Mouse (Mus musculus) CH12.LX (cell line): Measurements from ENCODE around the gene Aldob. TPM values are rescaled to one million over a fixed set of nuclear protein-coding genes. Genes with fewer than 3 reads are reported as not detected.

ENCODE experiments used
- DNase-seq: peaks from one replicate; pipeline ENCODE4 v3.0.0-alpha.2; 2013; ENCODE audit errors: extremely low read depth
- H3K27ac ChIP-seq: 2 replicates; pipeline ENCODE4 v1.5.1; 2012; ENCODE audit warnings: low read depth, mild to moderate bottlenecking, control low read depth, moderate library complexity; ENCODE audit not compliant: insufficient read depth
- H3K27me3 ChIP-seq: replicated peaks from 2 replicates; pipeline ENCODE3; 2012; ENCODE audit warnings: inconsistent platforms
- H3K36me3 ChIP-seq, 2 experiments: replicated peaks in 1 of 2; 2 replicates each; pipeline versions ENCODE3 to v1.6.1; 2012; ENCODE audit warnings: inconsistent platforms in 1 of 2, low read length in 1 of 2, mild to moderate bottlenecking in 1 of 2, mixed read lengths in 1 of 2, moderate library complexity in 1 of 2; ENCODE audit not compliant: control insufficient read depth in 1 of 2, insufficient read depth in 1 of 2
- H3K4me1 ChIP-seq, 2 experiments: 2 replicates each; pipeline ENCODE4 v1.6.1; 2012; ENCODE audit warnings: inconsistent platforms in 1 of 2, moderate library complexity in 1 of 2; ENCODE audit not compliant: insufficient read depth in 2 of 2, control insufficient read depth in 1 of 2
- H3K4me2 ChIP-seq: 2 replicates; pipeline ENCODE4 v1.6.1; 2012; ENCODE audit warnings: low read depth, mild to moderate bottlenecking, control low read depth; ENCODE audit not compliant: poor library complexity, insufficient read depth, severe bottlenecking
- H3K4me3 ChIP-seq, 3 experiments: fragments of 150-350 bp in 1 of 3; sonication (generic) in 1 of 3; replicated peaks in 1 of 3; 2 replicates each; pipeline versions ENCODE3 to v1.5.1; 2011 to 2012; ENCODE audit warnings: low read depth in 2 of 3, low read length in 2 of 3, mild to moderate bottlenecking in 2 of 3, moderate library complexity in 2 of 3, control low read depth in 1 of 3, improper control_type of control experiment in 1 of 3, inconsistent platforms in 1 of 3, mixed read lengths in 1 of 3; ENCODE audit not compliant: poor library complexity in 1 of 3
- H3K79me2 ChIP-seq: replicated peaks from 2 replicates; pipeline ENCODE4 v1.6.1; 2012; ENCODE audit warnings: mild to moderate bottlenecking, moderate library complexity; ENCODE audit not compliant: control insufficient read depth, poor library complexity, insufficient read depth, severe bottlenecking; ENCODE audit errors: extremely low read depth
- H3K9ac ChIP-seq: 2 replicates; pipeline ENCODE4 v1.6.1; 2012; ENCODE audit warnings: low read depth, mild to moderate bottlenecking, control low read depth, moderate library complexity; ENCODE audit not compliant: insufficient read depth
- H3K9me3 ChIP-seq: replicated peaks from 2 replicates; pipeline ENCODE3; 2012; ENCODE audit warnings: low read length, inconsistent platforms, mixed read lengths
- CHD1 ChIP-seq: IDR thresholded peaks from 2 replicates; pipeline ENCODE4 v1.6.1; 2012; ENCODE audit warnings: low read depth, low read length, improper control_type of control experiment, inconsistent platforms
- CHD2 ChIP-seq: IDR thresholded peaks from 2 replicates; pipeline ENCODE4 v1.6.1; 2011; ENCODE audit warnings: low read length, improper control_type of control experiment
- E2F4 ChIP-seq: IDR thresholded peaks from 2 replicates; pipeline ENCODE4 v1.6.1; 2011; ENCODE audit warnings: low read depth, low read length, improper control_type of control experiment; ENCODE audit not compliant: insufficient replicate concordance
- ELF1 ChIP-seq: IDR thresholded peaks from 2 replicates; pipeline ENCODE4 v1.6.1; 2014; ENCODE audit warnings: low read depth, mild to moderate bottlenecking, inconsistent platforms, low read length, improper control_type of control experiment
- EP300 ChIP-seq: IDR thresholded peaks from 2 replicates; pipeline ENCODE4 v1.6.1; 2011; ENCODE audit warnings: low read length, improper control_type of control experiment
- ETS1 ChIP-seq: conservative IDR thresholded peaks from 2 replicates; pipeline ENCODE4 v1.6.1; 2012; ENCODE audit warnings: low read depth, mild to moderate bottlenecking, inconsistent platforms, low read length, improper control_type of control experiment, moderate library complexity
- JUN ChIP-seq: IDR thresholded peaks from 2 replicates; pipeline ENCODE4 v1.6.1; 2011; ENCODE audit warnings: low read depth, mild to moderate bottlenecking, low read length, improper control_type of control experiment, moderate library complexity; ENCODE audit not compliant: insufficient read depth
- JUND ChIP-seq: conservative IDR thresholded peaks from 2 replicates; pipeline ENCODE4 v1.6.1; 2011; ENCODE audit warnings: low read depth, low read length, improper control_type of control experiment
- MAFK ChIP-seq: IDR thresholded peaks from 2 replicates; pipeline ENCODE4 v1.6.1; 2011; ENCODE audit warnings: low read length, improper control_type of control experiment; ENCODE audit not compliant: insufficient replicate concordance
- MAX ChIP-seq: IDR thresholded peaks from 2 replicates; pipeline ENCODE4 v1.6.1; 2011; ENCODE audit warnings: low read length, improper control_type of control experiment
- MAZ ChIP-seq: IDR thresholded peaks from 2 replicates; pipeline ENCODE4 v1.6.1; 2012; ENCODE audit warnings: low read depth, mild to moderate bottlenecking, inconsistent platforms, low read length, improper control_type of control experiment, moderate library complexity
- MEF2A ChIP-seq: IDR thresholded peaks from 2 replicates; pipeline ENCODE4 v1.6.1; 2014; ENCODE audit warnings: low read depth, mild to moderate bottlenecking, inconsistent platforms, low read length, improper control_type of control experiment, borderline replicate concordance
- MXI1 ChIP-seq: IDR thresholded peaks from 2 replicates; pipeline ENCODE4 v1.6.1; 2011; ENCODE audit warnings: mild to moderate bottlenecking, low read depth, low read length, improper control_type of control experiment
- MYC ChIP-seq: IDR thresholded peaks from 2 replicates; pipeline ENCODE4 v1.6.1; 2011; ENCODE audit warnings: low read depth, mild to moderate bottlenecking, improper control_type of control experiment, low read length
- NRF1 ChIP-seq: IDR thresholded peaks from 2 replicates; pipeline ENCODE4 v1.6.1; 2014; ENCODE audit warnings: low read depth, mild to moderate bottlenecking, inconsistent platforms, low read length, improper control_type of control experiment, moderate library complexity
- PAX5 ChIP-seq: IDR thresholded peaks from 2 replicates; pipeline ENCODE4 v1.6.1; 2012; ENCODE audit warnings: low read length, inconsistent platforms, mixed read lengths
- RAD21 ChIP-seq: IDR thresholded peaks from 2 replicates; pipeline ENCODE4 v1.6.1; 2011; ENCODE audit warnings: low read depth, mild to moderate bottlenecking, low read length, improper control_type of control experiment, moderate library complexity
- RCOR1 ChIP-seq: conservative IDR thresholded peaks from 2 replicates; pipeline ENCODE4 v1.6.1; 2012; ENCODE audit warnings: low read depth, mild to moderate bottlenecking, inconsistent platforms, low read length, improper control_type of control experiment
- SIN3A ChIP-seq: IDR thresholded peaks from 2 replicates; pipeline ENCODE4 v1.6.1; 2012; ENCODE audit warnings: low read length, improper control_type of control experiment, inconsistent platforms
- SMC3 ChIP-seq: IDR thresholded peaks from 2 replicates; pipeline ENCODE4 v1.6.1; 2011; ENCODE audit warnings: low read depth, low read length, improper control_type of control experiment
- TCF12 ChIP-seq: IDR thresholded peaks from 2 replicates; pipeline ENCODE4 v1.6.1; 2014; ENCODE audit warnings: low read depth, mild to moderate bottlenecking, inconsistent platforms, low read length, improper control_type of control experiment
- UBTF ChIP-seq: IDR thresholded peaks from 2 replicates; pipeline ENCODE4 v1.6.1; 2012; ENCODE audit warnings: low read depth, mild to moderate bottlenecking, inconsistent platforms, low read length, improper control_type of control experiment, moderate library complexity
- USF2 ChIP-seq: conservative IDR thresholded peaks from 2 replicates; pipeline ENCODE4 v1.6.1; 2011; ENCODE audit warnings: low read depth, low read length, improper control_type of control experiment
- ZC3H11A ChIP-seq: IDR thresholded peaks from 2 replicates; pipeline ENCODE4 v1.6.1; 2012; ENCODE audit warnings: low read depth, mild to moderate bottlenecking, inconsistent platforms, low read length, improper control_type of control experiment
- ZMIZ1 ChIP-seq: IDR thresholded peaks from 2 replicates; pipeline ENCODE4 v1.6.1; 2012; ENCODE audit warnings: low read depth, mild to moderate bottlenecking, inconsistent platforms, low read length, improper control_type of control experiment
- ZNF384 ChIP-seq: IDR thresholded peaks from 2 replicates; pipeline ENCODE4 v1.6.1; 2012; ENCODE audit warnings: low read depth, low read length, improper control_type of control experiment, inconsistent platforms
- dilution Hi-C: fragments of 300-500 bp; cut with MboI; formaldehyde crosslinking; loops from 2 replicates; pipeline ENCODE4 v1.14.3; 2020; ENCODE audit warnings: low sequenced_read_pairs; ENCODE audit not compliant: extremely low pct_unique_long_range_greater_than_20kb, extremely low pct_ligation_motif_present
- in situ Hi-C: fragments of 300-500 bp; cut with MboI; formaldehyde crosslinking; loops from 3 replicates; pipeline ENCODE4 v1.14.3; 2019; ENCODE audit warnings: low sequenced_read_pairs, low pct_ligation_motif_present, low pct_unique_long_range_greater_than_20kb, mixed read lengths
- polyA plus RNA-seq: library from polyadenylated mRNA; unstranded; fragments of >175 nt; gene quantifications from 2 replicates; pipeline ENCODE4 v1.2.1, GENCODE M21; 2012; ENCODE audit warnings: low read depth; ENCODE audit not compliant: insufficient read length
- total RNA-seq, 2 experiments: library from RNA; depleted of rRNA; stranded (reverse); fragments of 300-350 nt in 1 of 2; fragments of >200 nt in 1 of 2; gene quantifications; 2 replicates each; pipeline ENCODE4 v1.2.3; 2012 to 2014

Gene Aldob
- total and polyA plus RNA-seq, 3 experiments: not detected

DNA sequence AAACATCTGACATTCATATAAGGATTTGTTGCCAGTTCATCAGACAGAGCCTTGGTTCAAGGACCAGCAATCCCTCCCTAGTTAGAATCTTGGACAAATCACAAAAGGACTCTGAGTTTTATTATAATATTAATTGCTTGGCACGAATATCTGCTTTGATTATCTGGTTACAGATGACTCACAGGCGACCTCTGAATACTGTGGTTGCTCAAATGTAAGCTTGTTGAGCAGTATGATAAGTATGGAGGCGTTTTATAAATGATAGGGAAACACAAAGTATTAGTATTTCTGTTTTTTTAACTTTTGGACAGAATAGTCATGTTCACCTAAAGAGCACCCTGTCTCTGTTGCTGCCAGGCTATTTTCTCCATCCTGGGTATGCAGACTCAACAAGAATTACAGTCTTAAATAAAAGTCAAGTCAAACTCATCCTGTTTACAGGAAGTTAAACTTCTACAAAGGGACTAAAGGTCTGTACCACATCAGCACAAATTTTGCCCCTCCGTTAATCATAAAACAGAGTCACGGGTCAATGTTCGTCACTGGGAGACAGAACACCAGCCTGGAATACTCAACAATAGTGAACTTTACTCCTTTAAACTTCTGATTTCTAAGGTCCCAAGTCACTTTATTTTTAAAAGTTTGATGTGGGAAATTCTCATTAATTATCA is 2.3 kb downstream of the Aldob start:
- Histone ChIP-seq H3K36me3 (no peaks in the 10 kb centered on the region), H3K4me3 (no peak overlapping the region), H3K79me2 (no peaks in the 10 kb centered on the region), H3K9ac (no peak overlapping the region), H3K9me3 (no peaks in the 10 kb centered on the region), H3K27ac (no peak overlapping the region), H3K4me2 (no peak overlapping the region), H3K27me3 (no peaks in the 10 kb centered on the region), H3K4me1 (no peaks in the 10 kb centered on the region)
- dilution Hi-C loops: no loop called here
- in situ Hi-C loops: no loop called here
- DNase-seq: no peak
- no peak for TF ChIP-seq SIN3A
- no peak for TF ChIP-seq ELF1
- TF ChIP-seq ZMIZ1: no peak
- TF ChIP-seq JUND: no peak
- no peak for TF ChIP-seq MXI1
- TF ChIP-seq RAD21: no peak
- no peak for TF ChIP-seq MEF2A
- TF ChIP-seq MYC: no peak
- no peak for TF ChIP-seq ZC3H11A
- no peak for TF ChIP-seq USF2
- no peak for TF ChIP-seq MAFK
- no peak for TF ChIP-seq CHD1
- TF ChIP-seq MAX: no peak

DNA sequence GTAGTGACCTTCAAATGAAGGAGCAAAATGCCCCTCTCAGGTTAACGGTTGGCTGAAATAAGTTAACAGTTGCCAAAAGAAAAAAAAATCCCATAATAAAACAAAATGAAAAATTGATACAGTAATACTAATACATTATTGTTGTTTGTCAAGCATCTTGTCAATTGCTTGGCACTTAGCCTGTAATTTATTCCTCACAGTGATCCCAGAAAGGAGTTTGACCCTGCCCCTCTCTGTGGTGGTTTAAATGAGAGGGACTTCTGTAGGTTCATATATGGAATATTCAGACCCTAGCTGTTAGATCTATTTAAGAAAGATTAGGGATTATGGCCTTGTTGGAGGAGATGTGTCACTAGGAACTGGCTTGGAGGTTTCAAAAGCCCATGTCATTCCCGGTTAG is 3.3 kb downstream of the Aldob start:
- no peak for DNase-seq
- no peaks in the 10 kb centered on the region for H3K4me1 ChIP-seq
- H3K9ac ChIP-seq: no peak overlapping the region
- no peaks in the 10 kb centered on the region for H3K27me3 ChIP-seq
- dilution Hi-C loops: no loop called here
- in situ Hi-C loops: no loop called here
- no peak overlapping the region for H3K4me2 ChIP-seq
- H3K36me3 ChIP-seq: no peaks in the 10 kb centered on the region
- H3K9me3 ChIP-seq: no peaks in the 10 kb centered on the region
- no peak for TF ChIP-seq RCOR1
- no peak for TF ChIP-seq MAZ
- no peak for TF ChIP-seq CHD2
- TF ChIP-seq ZMIZ1: no peak
- TF ChIP-seq ZNF384: no peak
- no peak for TF ChIP-seq MYC
- TF ChIP-seq MAX: no peak
- no peak for TF ChIP-seq SMC3
- TF ChIP-seq PAX5: no peak
- no peak for TF ChIP-seq UBTF
- TF ChIP-seq JUN: no peak
- TF ChIP-seq CHD1: no peak
- TF ChIP-seq ETS1: no peak
- TF ChIP-seq SIN3A: no peak
- no peak for TF ChIP-seq USF2
- no peak for TF ChIP-seq RAD21
- no peak for TF ChIP-seq NRF1
- TF ChIP-seq E2F4: no peak
- TF ChIP-seq TCF12: no peak
- TF ChIP-seq EP300: no peak
- H3K4me3 ChIP-seq: no peak overlapping the region
- H3K79me2 ChIP-seq: no peaks in the 10 kb centered on the region
- H3K27ac ChIP-seq: no peak overlapping the region
